Mouse (Mus musculus) thymus, adult 2 months (tissue): ENCODE data around the gene Adrm1. TPM values are rescaled to one million over a fixed set of nuclear protein-coding genes. Genes with fewer than 3 reads are reported as not detected.
"Not testable (repeated sequence)": the region's sequence is repeated elsewhere in the genome, so short reads cannot be mapped to it uniquely, and the experiment has no call there.

Source experiments
- DNase-seq: peaks from one replicate; pipeline ENCODE4 v3.0.0; 2021
- H3K27ac ChIP-seq: fragments of 200-500 bp; 2 replicates; pipeline ENCODE4 v1.5.1; 2012; ENCODE audit warnings: low read length, control low read depth; ENCODE audit not compliant: control insufficient read depth, insufficient read depth
- H3K27me3 ChIP-seq: fragments of 200-500 bp; 2 replicates; pipeline ENCODE4 v1.6.1; 2012; ENCODE audit warnings: mild to moderate bottlenecking, low read length, moderate library complexity, mixed read lengths; ENCODE audit not compliant: control insufficient read depth, insufficient read depth
- H3K36me3 ChIP-seq: fragments of 200-500 bp; 2 replicates; pipeline ENCODE4 v1.6.1; 2012; ENCODE audit warnings: mild to moderate bottlenecking, low read length, moderate library complexity; ENCODE audit not compliant: control insufficient read depth, insufficient read depth
- H3K4me1 ChIP-seq: fragments of 200-500 bp; replicated peaks from 2 replicates; pipeline ENCODE4 v1.6.1; 2012; ENCODE audit warnings: low read length; ENCODE audit not compliant: control insufficient read depth, insufficient read depth
- H3K4me3 ChIP-seq: fragments of 200-500 bp; 2 replicates; pipeline ENCODE4 v1.5.1; 2012; ENCODE audit warnings: mild to moderate bottlenecking, low read length, control low read depth, moderate library complexity; ENCODE audit not compliant: control insufficient read depth, insufficient read depth
- CTCF ChIP-seq: fragments of 200-500 bp; IDR thresholded peaks from 2 replicates; pipeline ENCODE4 v1.5.1; 2012; ENCODE audit warnings: mild to moderate bottlenecking, control low read depth, low read length, moderate library complexity, borderline replicate concordance; ENCODE audit not compliant: control insufficient read depth, poor library complexity, insufficient read depth; ENCODE audit errors: extremely low read depth
- POLR2A ChIP-seq: fragments of 200-500 bp; IDR thresholded peaks from 2 replicates; pipeline ENCODE4 v1.6.1; 2012; ENCODE audit warnings: mild to moderate bottlenecking, low read length, control low read depth, moderate library complexity; ENCODE audit not compliant: control insufficient read depth, poor library complexity, insufficient read depth; ENCODE audit errors: extremely low read depth
- WGBS: fragments of 180-500 bp; shearing (Covaris S2); methylation state at CpG from one replicate; pipeline ENCODE4 v1.1.7; 2018; 5-methylcytosine and 5-hydroxymethylcytosine counted together
- polyA plus RNA-seq: library from polyadenylated mRNA; depleted of rRNA; stranded (reverse); fragments of >200 nt; gene quantifications from 2 replicates; pipeline ENCODE4 v1.2.3, GENCODE M21; 2012

Adrm1 gene
- polyA plus RNA-seq, 1 experiment: 209 TPM

DNA sequence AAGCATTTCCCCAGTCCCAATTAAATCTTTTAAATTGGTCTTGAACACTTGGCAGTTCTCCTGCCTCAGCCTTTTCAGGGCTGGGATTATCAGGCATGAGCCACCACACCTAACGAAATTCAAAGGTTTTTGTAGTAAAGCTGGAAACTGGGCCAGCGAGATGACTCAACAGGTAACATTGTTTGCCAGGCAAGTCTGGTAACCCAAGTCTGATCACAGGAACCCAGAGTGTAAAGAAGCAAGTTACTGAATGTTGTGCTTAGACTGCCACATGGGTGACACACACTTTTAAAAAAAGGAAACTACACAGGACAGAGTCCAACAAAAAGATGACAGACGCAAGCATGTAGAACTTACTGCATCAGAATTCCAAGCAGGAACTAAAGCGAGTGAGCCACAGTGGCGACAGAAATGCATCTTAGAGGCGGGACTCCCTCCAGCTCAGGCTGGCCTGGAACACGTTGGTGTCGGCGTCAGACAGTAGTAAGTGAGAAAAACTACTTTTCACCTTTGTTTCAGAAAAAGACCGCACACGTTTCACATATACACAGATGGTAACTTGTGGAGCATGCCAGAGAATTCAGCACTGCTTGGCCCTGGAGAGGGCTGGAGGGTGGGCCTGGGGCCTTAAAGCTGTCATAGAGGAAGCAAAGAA is 1.0 kb upstream of the Adrm1 start:
- Histone ChIP-seq H3K4me3 (no peak overlapping the region), H3K4me1 (peaks cover 13% of the 10 kb centered on the region), H3K36me3 (peaks cover under 1% of the 10 kb centered on the region; the same call in 1 of the 2 replicates), H3K27ac (no peak overlapping the region), H3K27me3 (no peaks in the 10 kb centered on the region)
- WGBS: 96% methylated on average over 11 of the region's 11 CpGs
- DNase-seq: no peak
- TF ChIP-seq POLR2A (no peak), CTCF (no peak)

DNA sequence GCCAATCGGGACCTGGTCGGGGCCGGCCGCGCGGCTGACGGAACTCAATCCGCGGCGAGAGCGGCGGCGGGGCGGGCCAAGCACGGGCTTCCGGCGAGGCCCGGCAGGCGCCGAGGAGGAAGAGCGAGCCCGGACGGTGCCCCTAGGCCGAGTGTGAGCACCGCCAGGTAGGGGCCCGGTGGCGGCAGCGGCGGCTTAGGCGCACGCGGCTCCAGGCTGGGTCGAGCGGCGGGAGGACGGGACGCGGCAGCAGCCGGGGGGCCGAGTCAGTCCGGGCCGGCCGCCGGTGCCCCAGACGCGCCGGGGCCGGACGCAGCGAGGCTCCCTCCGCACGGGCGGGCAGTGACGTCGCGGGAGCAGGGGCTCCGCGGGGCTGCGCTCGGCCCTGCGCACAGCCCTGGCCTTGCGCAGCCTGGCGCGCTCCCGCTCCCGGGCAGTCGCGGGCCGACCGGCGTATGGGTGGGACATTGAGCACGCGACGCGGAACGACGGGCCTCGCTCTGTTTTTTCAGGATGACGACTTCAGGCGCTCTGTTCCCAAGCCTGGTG is 311 bp downstream of the Adrm1 start:
- H3K4me1 ChIP-seq: peaks cover 13% of the 10 kb centered on the region
- WGBS: under 1% methylated on average over 80 of the region's 80 CpGs
- peak overlapping the region; percentile 68 for H3K4me3 ChIP-seq
- H3K27me3 ChIP-seq: no peaks in the 10 kb centered on the region
- TF ChIP-seq POLR2A (peak; percentile 65; the same call in 1 of the 2 replicates), CTCF (no peak)
- H3K27ac ChIP-seq: no peak overlapping the region
- H3K36me3 ChIP-seq: peaks cover 13% of the 10 kb centered on the region
- DNase-seq: no peak

DNA sequence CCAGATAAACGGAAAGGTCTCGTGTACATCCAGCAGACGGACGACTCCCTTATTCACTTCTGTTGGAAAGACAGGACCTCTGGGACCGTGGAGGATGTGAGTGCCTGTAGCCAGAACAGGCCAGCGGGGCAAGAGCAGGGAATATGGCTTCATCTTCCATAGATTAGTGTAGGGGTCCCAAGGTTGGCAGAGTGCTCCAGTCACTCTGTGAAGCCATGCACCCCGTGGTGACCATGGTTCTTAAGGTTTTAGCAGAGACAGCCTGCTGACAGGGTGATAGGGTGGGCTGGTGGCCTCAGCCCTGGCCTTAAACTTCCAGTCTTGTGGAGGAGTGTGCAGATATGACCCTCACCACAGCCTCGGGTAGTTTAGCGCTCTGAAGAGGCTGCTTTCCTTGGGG is 867 bp downstream of the Adrm1 start:
- TF ChIP-seq CTCF: no peak
- TF ChIP-seq POLR2A: no peak
- Histone ChIP-seq H3K4me1 (peaks cover 13% of the 10 kb centered on the region), H3K36me3 (peaks cover 19% of the 10 kb centered on the region), H3K27me3 (no peaks in the 10 kb centered on the region), H3K27ac (no peak overlapping the region), H3K4me3 (peak overlapping the region; percentile 68)
- 7% methylated on average over 9 of the region's 9 CpGs for WGBS
- DNase-seq: no peak

DNA sequence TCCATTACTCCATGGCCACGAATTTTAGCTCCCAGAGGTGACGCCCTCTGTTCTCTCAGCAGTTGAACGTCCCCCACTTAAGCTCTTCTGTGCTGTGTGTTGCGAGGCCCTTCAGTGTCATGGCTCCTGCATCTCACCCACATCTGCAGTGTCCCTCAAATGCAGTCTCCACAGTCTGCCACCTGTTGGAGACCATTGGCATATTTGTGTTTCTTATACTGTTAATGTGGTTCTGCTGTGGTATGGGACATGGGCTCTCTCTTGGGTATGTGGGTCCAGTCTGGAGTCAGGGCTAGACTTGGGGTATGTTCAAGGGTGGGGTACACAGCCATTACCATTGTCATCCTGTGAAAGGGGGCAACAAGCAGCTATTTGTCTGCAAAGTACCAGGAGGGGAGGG is 1.9 kb downstream of the Adrm1 start:
- DNase-seq: no peak
- WGBS: 88% methylated on average over 4 of the region's 4 CpGs
- Histone ChIP-seq H3K36me3 (peaks cover 22% of the 10 kb centered on the region), H3K4me3 (no peak overlapping the region), H3K27ac (no peak overlapping the region), H3K27me3 (no peaks in the 10 kb centered on the region), H3K4me1 (peaks cover 13% of the 10 kb centered on the region)
- TF ChIP-seq POLR2A (no peak), CTCF (no peak)

DNA sequence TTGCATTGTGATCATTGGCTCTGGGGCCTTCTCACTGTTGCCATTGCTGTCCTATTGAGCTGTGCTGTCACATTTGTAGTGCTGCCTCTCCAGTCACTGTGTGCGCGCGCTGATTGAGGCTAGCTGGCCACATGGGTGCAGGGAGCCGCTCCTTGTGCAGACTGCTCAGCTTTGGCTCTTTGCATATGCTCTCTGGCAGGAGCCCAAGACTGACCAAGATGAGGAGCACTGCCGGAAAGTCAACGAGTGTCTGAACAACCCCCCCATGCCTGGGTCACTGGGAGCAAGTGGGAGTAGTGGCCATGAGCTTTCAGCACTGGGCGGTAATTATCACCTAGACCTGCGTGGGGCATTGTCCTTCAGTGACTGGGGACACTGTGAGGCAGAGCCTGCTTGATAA is 2.4 kb downstream of the Adrm1 start:
- Histone ChIP-seq H3K36me3 (peaks cover 22% of the 10 kb centered on the region), H3K4me1 (peaks cover 13% of the 10 kb centered on the region)
- H3K27ac ChIP-seq, H3K4me3 ChIP-seq, H3K27me3 ChIP-seq, DNase-seq: not testable (repeated sequence)
- 0 out of 2 replicates have a peak, but pooled peaks have one; percentile 13 for TF ChIP-seq CTCF
- WGBS: 95% methylated on average over 8 of the region's 8 CpGs

DNA sequence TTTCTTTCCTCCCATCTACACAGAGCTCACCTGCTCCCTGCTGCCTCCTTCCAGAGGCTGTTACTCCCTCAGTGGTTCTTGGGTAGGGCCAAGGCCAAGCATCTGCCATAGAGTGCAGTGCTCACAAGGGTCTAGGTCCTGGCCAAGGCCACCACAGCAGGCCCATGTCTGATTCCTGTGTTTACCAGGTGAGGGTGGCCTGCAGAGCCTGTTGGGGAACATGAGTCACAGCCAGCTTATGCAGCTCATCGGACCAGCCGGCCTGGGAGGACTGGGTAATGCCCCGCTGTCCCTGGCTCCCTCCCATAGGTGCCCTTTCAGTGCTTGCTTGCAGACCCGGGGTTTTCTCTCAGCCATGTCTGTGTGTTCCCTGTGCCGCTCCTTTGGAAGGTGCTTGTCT is 2.8 kb downstream of the Adrm1 start:
- Histone ChIP-seq H3K27me3 (no peaks in the 10 kb centered on the region), H3K36me3 (peaks cover 22% of the 10 kb centered on the region), H3K4me1 (peaks cover 13% of the 10 kb centered on the region), H3K4me3 (no peak overlapping the region), H3K27ac (no peak overlapping the region)
- no peak for DNase-seq
- 95% methylated on average over 5 of the region's 5 CpGs for WGBS
- no peak for TF ChIP-seq CTCF
- TF ChIP-seq POLR2A: no peak
